8 mouse cellular contexts compared by ENCODE assay signal in genomic region chr4:134914122-134914863, GRCm38 (mm10). TPM values are rescaled to one million over a fixed set of nuclear protein-coding genes. Genes with fewer than 3 reads are reported as not detected.
DNase-seq lines count a peak whose midpoint lies in the region; ATAC-seq lines count a peak whose summit lies in the region.

No protein-coding gene starts in this region.

- H3K27ac ChIP-seq in neural tube, embryonic 11.5 days (ENCODE audit: low read depth, low read length), result peak overlapping the region; percentile 78
- H3K27ac ChIP-seq in embryonic facial prominence, embryonic 14.5 days (replicated peaks; ENCODE audit: low read depth, low read length), result peak overlapping the region; percentile 90
- peak overlapping the region; percentile 96 for H3K27ac ChIP-seq in intestine, embryonic 16.5 days (ENCODE audit: low read length)
- H3K27ac ChIP-seq in midbrain, embryonic 16.5 days (ENCODE audit: low read length), result peak overlapping the region; percentile 89

- no peaks in the 10 kb centered on the region for H3K9me3 ChIP-seq in neural tube, embryonic 11.5 days (ENCODE audit: control insufficient read depth, low read length)
- H3K9me3 ChIP-seq in embryonic facial prominence, embryonic 14.5 days (ENCODE audit: control insufficient read depth, low read length), result no peaks in the 10 kb centered on the region
- no peaks in the 10 kb centered on the region for H3K9me3 ChIP-seq in intestine, embryonic 16.5 days (ENCODE audit: control insufficient read depth, low read length)
- no peaks in the 10 kb centered on the region for H3K9me3 ChIP-seq in midbrain, embryonic 16.5 days (replicated peaks; ENCODE audit: control insufficient read depth, low read length, poor library complexity, severe bottlenecking)

- H3K4me1 ChIP-seq in neural tube, embryonic 11.5 days (ENCODE audit: control insufficient read depth, insufficient read depth, low read length), result peaks cover 3% of the 10 kb centered on the region; the same call in 1 of the 2 replicates
- H3K4me1 ChIP-seq in embryonic facial prominence, embryonic 14.5 days (ENCODE audit: control insufficient read depth, insufficient read depth, low read length), result peaks cover 5% of the 10 kb centered on the region; the same call in 1 of the 2 replicates
- H3K4me1 ChIP-seq in intestine, embryonic 16.5 days (ENCODE audit: control insufficient read depth, insufficient read depth, low read length), result peaks cover 9% of the 10 kb centered on the region
- peaks cover 9% of the 10 kb centered on the region for H3K4me1 ChIP-seq in midbrain, embryonic 16.5 days (ENCODE audit: control insufficient read depth, insufficient read depth, low read length)

- H3K27me3 ChIP-seq in neural tube, embryonic 11.5 days (ENCODE audit: control insufficient read depth, insufficient read depth, low read length), result no peaks in the 10 kb centered on the region
- no peaks in the 10 kb centered on the region for H3K27me3 ChIP-seq in embryonic facial prominence, embryonic 14.5 days (replicated peaks; ENCODE audit: control insufficient read depth, insufficient read depth, low read length)
- no peaks in the 10 kb centered on the region for H3K27me3 ChIP-seq in intestine, embryonic 16.5 days (replicated peaks; ENCODE audit: control insufficient read depth, insufficient read depth, low read length)
- H3K27me3 ChIP-seq in midbrain, embryonic 16.5 days (ENCODE audit: control insufficient read depth, insufficient read depth, low read depth, low read length), result no peaks in the 10 kb centered on the region

- no peak for DNase-seq in neural tube, embryonic 11.5 days (ENCODE audit: low spot score)
- no peak for DNase-seq in neural tube, embryonic 10.5 days (ENCODE audit: extremely low spot score, low spot score)
- no peak for DNase-seq in embryonic facial prominence, embryonic 14.5 days (ENCODE audit: low spot score)
- no peak for DNase-seq in thymus, postnatal 4 days
- no peak for DNase-seq in thymus, postnatal 36 days

- ATAC-seq in neural tube, embryonic 11.5 days (ENCODE audit: insufficient read depth, low FRiP score, low TSS enrichment), result peak; percentile 61; the same call in 1 of the 2 replicates
- peak; percentile 66 for ATAC-seq in embryonic facial prominence, embryonic 14.5 days (ENCODE audit: low read depth)
- ATAC-seq in intestine, embryonic 16.5 days, result peak; percentile 83
- ATAC-seq in midbrain, embryonic 16.5 days, result peak; percentile 77
- ATAC-seq in megakaryocyte progenitor cell, adult 5-6 weeks (replicated peaks; ENCODE audit: poor library complexity), result no peak; the same call in 1 of the 2 replicates

- peak overlapping the region; percentile 86 for H3K9ac ChIP-seq in neural tube, embryonic 11.5 days (ENCODE audit: low read length)
- peak overlapping the region; percentile 93 for H3K9ac ChIP-seq in embryonic facial prominence, embryonic 14.5 days (ENCODE audit: low read depth, low read length)
- H3K9ac ChIP-seq in intestine, embryonic 16.5 days (ENCODE audit: low read depth, low read length), result peak overlapping the region; percentile 88
- H3K9ac ChIP-seq in midbrain, embryonic 16.5 days (ENCODE audit: low read depth, low read length), result peak overlapping the region; percentile 92

- 2% methylated on average over 43 of the region's 43 CpGs for WGBS in neural tube, embryonic 11.5 days
- 3% methylated on average over 39 of the region's 43 CpGs for WGBS in embryonic facial prominence, embryonic 14.5 days
- 1% methylated on average over 43 of the region's 43 CpGs for WGBS in intestine, embryonic 16.5 days
- WGBS in midbrain, embryonic 16.5 days, result under 1% methylated on average over 43 of the region's 43 CpGs

- peaks cover 2% of the 10 kb centered on the region; the same call in 1 of the 2 replicates for H3K36me3 ChIP-seq in neural tube, embryonic 11.5 days (ENCODE audit: control insufficient read depth, insufficient read depth, low read length)
- H3K36me3 ChIP-seq in embryonic facial prominence, embryonic 14.5 days (ENCODE audit: control insufficient read depth, insufficient read depth, low read length), result peaks cover 28% of the 10 kb centered on the region
- H3K36me3 ChIP-seq in intestine, embryonic 16.5 days (ENCODE audit: control insufficient read depth, insufficient read depth, low read length), result peaks cover 8% of the 10 kb centered on the region; the same call in 1 of the 2 replicates
- H3K36me3 ChIP-seq in midbrain, embryonic 16.5 days (ENCODE audit: control insufficient read depth, insufficient read depth, low read length), result peaks cover 2% of the 10 kb centered on the region; the same call in 1 of the 2 replicates

- peak overlapping the region; percentile 61 for H3K4me2 ChIP-seq in neural tube, embryonic 11.5 days (ENCODE audit: low read depth)
- H3K4me2 ChIP-seq in embryonic facial prominence, embryonic 14.5 days (ENCODE audit: low read depth, low read length), result peak overlapping the region; percentile 80
- H3K4me2 ChIP-seq in intestine, embryonic 16.5 days (ENCODE audit: low read depth, low read length), result peak overlapping the region; percentile 47
- peak overlapping the region; percentile 53 for H3K4me2 ChIP-seq in midbrain, embryonic 16.5 days (ENCODE audit: low read length)

- peak overlapping the region; percentile 83 for H3K4me3 ChIP-seq in neural tube, embryonic 11.5 days (ENCODE audit: low read depth, low read length)
- H3K4me3 ChIP-seq in embryonic facial prominence, embryonic 14.5 days (ENCODE audit: low read depth, low read length), result peak overlapping the region; percentile 98
- peak overlapping the region; percentile 89 for H3K4me3 ChIP-seq in intestine, embryonic 16.5 days (ENCODE audit: low read length)
- H3K4me3 ChIP-seq in midbrain, embryonic 16.5 days (ENCODE audit: low read depth, low read length), result peak overlapping the region; percentile 79

RNA-seq across cellular contexts. Expression of gene Tmem50a, which starts 0.5 kb away (rescaled TPM):
- polyA plus RNA-seq in neural tube, embryonic 11.5 days (2014; fragmentation: Nextera tagmentation; extraction: Ambion mirVana), result 150 and 160 TPM in 2 replicates
- polyA plus RNA-seq in embryonic facial prominence, embryonic 14.5 days (2014; fragmentation: Nextera tagmentation; extraction: Ambion mirVana), result 140 and 144 TPM in 2 replicates
- 146 and 155 TPM in 2 replicates for polyA plus RNA-seq in intestine, embryonic 16.5 days (2015; fragmentation: Nextera tagmentation; extraction: Ambion mirVana)
- 237 and 253 TPM in 2 replicates for polyA plus RNA-seq in midbrain, embryonic 16.5 days (2015; fragmentation: Nextera tagmentation; extraction: Ambion mirVana)
- total RNA-seq in megakaryocyte progenitor cell, adult 5-6 weeks (2015), result 216 and 219 TPM in 2 replicates
- total RNA-seq in megakaryocyte progenitor cell, adult 5-6 weeks (2017), result 248 and 276 TPM in 2 replicates

RNA-seq across cellular contexts. Expression of gene Rsrp1, which starts 9.1 kb away (rescaled TPM):
- polyA plus RNA-seq in neural tube, embryonic 11.5 days (2014; fragmentation: Nextera tagmentation; extraction: Ambion mirVana), result 340 and 349 TPM in 2 replicates
- 349 and 369 TPM in 2 replicates for polyA plus RNA-seq in embryonic facial prominence, embryonic 14.5 days (2014; fragmentation: Nextera tagmentation; extraction: Ambion mirVana)
- 462 and 467 TPM in 2 replicates for polyA plus RNA-seq in intestine, embryonic 16.5 days (2015; fragmentation: Nextera tagmentation; extraction: Ambion mirVana)
- 576 and 581 TPM in 2 replicates for polyA plus RNA-seq in midbrain, embryonic 16.5 days (2015; fragmentation: Nextera tagmentation; extraction: Ambion mirVana)
- 413 and 462 TPM in 2 replicates for total RNA-seq in megakaryocyte progenitor cell, adult 5-6 weeks (2015)
- total RNA-seq in megakaryocyte progenitor cell, adult 5-6 weeks (2017), result 119 and 154 TPM in 2 replicates

RNA-seq across cellular contexts. Expression of gene Syf2, which starts 16.4 kb away (rescaled TPM):
- 64.1 and 73.0 TPM in 2 replicates for polyA plus RNA-seq in neural tube, embryonic 11.5 days (2014; fragmentation: Nextera tagmentation; extraction: Ambion mirVana)
- 59.7 and 60.0 TPM in 2 replicates for polyA plus RNA-seq in embryonic facial prominence, embryonic 14.5 days (2014; fragmentation: Nextera tagmentation; extraction: Ambion mirVana)
- 62.6 and 65.0 TPM in 2 replicates for polyA plus RNA-seq in intestine, embryonic 16.5 days (2015; fragmentation: Nextera tagmentation; extraction: Ambion mirVana)
- 61.9 and 64.7 TPM in 2 replicates for polyA plus RNA-seq in midbrain, embryonic 16.5 days (2015; fragmentation: Nextera tagmentation; extraction: Ambion mirVana)
- 50.4 and 58.9 TPM in 2 replicates for total RNA-seq in megakaryocyte progenitor cell, adult 5-6 weeks (2015)
- total RNA-seq in megakaryocyte progenitor cell, adult 5-6 weeks (2017), result 173 and 193 TPM in 2 replicates

RNA-seq across cellular contexts. Expression of gene Rhd, which starts 50.0 kb away (rescaled TPM):
- 13.8 and 15.7 TPM in 2 replicates for polyA plus RNA-seq in neural tube, embryonic 11.5 days (2014; fragmentation: Nextera tagmentation; extraction: Ambion mirVana)
- 3.0 and 4.3 TPM in 2 replicates for polyA plus RNA-seq in embryonic facial prominence, embryonic 14.5 days (2014; fragmentation: Nextera tagmentation; extraction: Ambion mirVana)
- polyA plus RNA-seq in intestine, embryonic 16.5 days (2015; fragmentation: Nextera tagmentation; extraction: Ambion mirVana), result 3.6 and 10.1 TPM in 2 replicates
- 1.3 and 1.4 TPM in 2 replicates for polyA plus RNA-seq in midbrain, embryonic 16.5 days (2015; fragmentation: Nextera tagmentation; extraction: Ambion mirVana)
- total RNA-seq in megakaryocyte progenitor cell, adult 5-6 weeks (2015), result 8.0 and 15.9 TPM in 2 replicates
- total RNA-seq in megakaryocyte progenitor cell, adult 5-6 weeks (2017), result 15.3 and 29.2 TPM in 2 replicates
